Mouse (Mus musculus): Measurements from ENCODE around the gene Lurap1l.

DNA sequence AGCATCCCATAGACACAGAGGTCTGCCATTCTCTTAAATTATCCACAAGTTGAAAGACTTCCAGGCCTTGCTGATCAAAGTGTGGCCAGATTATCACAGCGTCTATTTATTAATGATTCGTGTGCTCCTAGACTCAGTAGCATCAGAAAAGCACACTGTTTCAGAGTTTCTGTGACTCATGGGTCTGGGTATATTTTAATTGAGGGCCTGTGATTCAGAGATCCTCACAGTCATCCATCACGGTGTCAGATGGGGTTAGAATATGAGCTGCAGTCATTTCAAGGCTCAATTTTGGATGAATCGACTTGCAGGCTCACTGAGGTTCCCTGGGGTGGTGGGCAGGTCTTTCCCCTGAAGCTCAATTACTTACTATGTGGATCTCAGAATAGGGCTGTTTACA lies 30.5 kb downstream of the Lurap1l start:
- TF ChIP-seq CTCF (IDR thresholded peaks at IDR 0.05; ENCODE audit: low read depth) (no peak), EP300 (IDR thresholded peaks at IDR 0.05; ENCODE audit: low read depth) (no peak)
